Mouse (Mus musculus) c-Kit-positive CD71-positive TER-119-negative erythroid progenitor cells, embryonic 14.5 days (primary cell): ENCODE measurements around the gene Nfx1.

Experiments
- DNase-seq: peaks from one replicate; pipeline ENCODE4 v3.0.0-alpha.2; 2013; ENCODE audit warnings: low read depth

Gene Nfx1

DNA sequence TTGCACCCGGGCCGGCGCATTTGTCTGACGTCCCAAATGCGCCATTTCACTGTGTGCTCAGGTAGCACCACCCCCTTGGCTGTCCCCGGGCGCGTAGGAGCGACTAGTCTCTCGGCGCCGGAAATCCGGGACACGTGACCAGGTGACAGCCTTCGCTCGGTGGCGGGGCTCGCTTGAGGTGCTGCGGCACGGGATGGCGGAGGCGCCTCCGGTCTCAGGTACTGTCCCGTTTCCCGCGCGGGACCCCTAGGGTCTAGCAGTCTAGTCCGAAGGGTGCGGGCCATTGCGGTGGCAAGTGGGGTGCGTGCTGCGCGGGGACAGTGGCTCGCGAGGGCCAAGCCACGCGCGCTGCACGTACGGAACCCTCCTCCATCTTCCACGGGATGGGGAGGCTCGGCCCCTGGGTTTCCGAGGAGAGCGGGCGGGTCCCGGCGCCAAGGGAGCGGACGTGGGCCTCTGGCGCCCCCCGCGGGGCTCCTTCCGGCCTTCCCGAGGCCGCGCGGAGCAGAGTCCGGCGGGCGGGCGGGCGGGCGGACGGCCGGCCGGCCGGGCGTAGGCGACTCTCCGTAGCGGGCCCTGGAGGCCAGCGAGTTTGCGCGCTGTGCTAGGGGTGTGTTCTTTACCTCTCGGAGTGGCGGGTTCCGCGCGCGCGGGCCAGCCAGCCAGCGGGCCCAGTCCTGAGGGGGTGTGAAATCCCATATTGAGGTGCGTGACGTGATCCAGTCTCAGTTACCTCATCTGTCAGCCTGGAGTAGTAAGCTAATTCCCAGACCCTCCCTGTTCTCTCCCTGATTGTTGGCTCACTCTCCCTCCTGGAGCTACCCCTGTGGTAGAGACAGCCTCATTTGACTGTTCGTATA lies at the start of gene Nfx1:
Gene Nfx1 (plus strand): TSS at position 65 of the 860 bp plus-strand sequence.
- DNase-seq: peak; percentile 96

DNA sequence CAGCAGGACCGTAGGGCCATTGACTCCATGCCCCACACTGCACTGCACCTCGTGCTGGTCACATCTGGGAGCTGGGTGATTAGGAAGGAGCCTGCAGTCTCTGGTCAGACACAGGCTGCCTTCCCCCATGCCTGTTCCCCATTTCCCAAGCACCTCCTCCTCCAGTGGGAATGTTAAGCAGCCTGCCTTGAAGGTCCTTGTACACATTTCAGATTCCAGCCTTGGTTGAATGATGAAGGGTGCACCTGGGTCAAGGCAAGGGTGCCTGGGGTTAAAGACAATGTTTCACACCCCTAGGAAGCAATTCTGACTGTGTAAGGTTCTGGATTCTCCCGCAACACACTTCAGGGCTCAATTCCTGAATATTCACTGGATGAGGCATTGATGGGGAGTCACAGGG lies 49.4 kb upstream of the Nfx1 start:
- no peak for DNase-seq

DNA sequence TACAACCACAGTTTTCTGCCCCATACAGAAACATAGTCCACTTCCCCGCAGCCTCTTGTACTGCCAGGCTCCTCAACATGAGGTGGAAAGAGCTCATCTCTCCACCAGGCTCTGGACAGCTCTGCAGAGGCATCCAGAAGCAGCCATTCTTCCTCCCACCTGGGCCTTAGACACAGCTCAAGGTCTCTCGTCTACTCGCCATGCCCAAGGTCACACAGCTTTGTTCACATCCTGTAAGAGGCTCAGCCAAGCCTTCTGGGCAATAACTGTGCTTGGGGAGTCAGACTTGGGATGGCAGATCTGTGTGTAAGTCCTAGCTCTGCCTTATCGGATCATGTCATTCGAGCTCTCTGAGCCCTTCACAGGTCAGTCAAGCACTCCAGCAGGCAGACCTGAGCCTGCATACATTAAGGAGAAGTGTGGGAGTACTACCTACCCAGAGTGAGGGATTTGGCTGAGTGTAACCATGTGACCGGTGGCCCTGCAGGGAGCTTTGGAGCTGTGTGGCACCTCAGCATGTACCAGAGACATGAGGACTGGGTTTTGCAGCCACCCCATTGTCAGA lies 47.5 kb upstream of the Nfx1 start:
- DNase-seq: no peak

DNA sequence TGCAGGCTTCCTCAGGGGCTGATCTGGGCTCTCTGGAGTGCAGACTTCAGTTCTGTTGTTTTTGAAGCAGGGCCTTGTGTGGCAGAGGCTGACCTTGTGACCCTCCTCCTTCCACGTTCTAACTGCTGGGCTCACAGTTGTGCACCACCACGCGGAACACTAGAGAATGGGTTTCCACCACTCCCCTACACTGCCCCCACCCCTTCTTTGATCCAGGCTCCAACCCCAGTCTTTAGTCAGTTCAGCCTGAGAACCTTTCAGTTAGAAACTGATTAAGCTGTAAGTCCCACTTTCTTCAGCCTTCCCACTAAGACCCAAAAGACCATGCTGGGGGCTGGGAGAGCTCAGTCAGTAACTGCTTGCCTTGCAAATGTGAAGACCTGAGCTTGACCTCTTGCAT lies 45.1 kb upstream of the Nfx1 start:
- DNase-seq: no peak

DNA sequence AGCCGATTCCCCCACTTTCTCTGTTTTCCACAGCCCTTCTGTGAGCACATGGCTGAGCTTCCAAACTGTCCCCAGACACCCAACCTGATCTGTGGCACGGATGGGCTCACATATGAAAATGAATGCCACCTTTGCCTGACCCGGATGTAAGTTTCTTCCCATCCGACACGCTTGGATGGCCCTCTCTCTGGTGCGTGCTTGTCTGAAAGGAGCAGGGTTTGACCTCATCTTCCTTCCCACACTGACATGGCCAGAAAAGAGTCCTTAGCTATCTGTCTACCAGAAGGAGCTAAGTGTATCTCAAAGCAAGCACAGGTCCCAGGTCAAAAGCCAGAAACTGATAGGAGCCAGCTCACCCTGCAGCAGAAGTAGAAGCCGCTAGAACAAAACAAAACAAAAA lies 41.7 kb upstream of the Nfx1 start:
- no peak for DNase-seq

DNA sequence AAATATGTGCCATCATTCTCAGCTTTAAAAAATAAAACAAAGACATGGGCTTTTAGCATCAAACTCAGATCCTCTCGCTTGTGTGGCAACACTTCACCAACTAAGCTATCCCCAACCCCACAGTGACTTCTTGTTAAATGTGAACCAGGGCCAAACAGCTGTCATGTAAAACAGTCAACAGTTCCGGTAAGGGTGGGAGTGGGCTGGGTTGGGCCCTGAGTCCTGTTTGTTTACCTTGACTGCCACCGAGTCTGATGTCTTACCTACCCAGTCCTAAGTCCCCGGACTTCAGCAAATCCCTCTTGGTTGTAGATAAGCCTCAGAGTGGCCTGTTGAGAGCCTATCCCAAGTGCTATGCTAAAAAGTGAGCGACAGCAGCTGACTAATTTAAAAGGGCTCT lies 37.0 kb upstream of the Nfx1 start:
- DNase-seq: no peak

DNA sequence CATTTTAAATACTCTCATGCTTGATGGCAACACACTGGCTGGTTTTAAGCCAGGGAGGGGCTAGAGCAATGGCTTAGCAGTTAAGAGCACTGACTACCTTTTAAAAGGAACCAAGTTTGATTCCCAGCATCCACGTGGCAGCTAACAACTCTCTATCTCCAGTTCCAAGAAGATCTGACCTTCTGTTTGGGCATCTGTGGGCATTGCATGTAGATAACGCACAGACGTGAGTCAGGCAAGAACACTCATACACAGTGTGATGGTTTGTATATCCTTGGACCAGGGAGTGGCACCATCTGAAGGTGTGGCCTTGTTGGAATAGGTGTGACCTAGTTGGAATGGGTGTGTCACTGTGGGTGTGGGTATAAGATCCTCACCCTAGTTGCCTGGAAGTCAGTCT lies 36.3 kb upstream of the Nfx1 start:
- peak; percentile 40 for DNase-seq

DNA sequence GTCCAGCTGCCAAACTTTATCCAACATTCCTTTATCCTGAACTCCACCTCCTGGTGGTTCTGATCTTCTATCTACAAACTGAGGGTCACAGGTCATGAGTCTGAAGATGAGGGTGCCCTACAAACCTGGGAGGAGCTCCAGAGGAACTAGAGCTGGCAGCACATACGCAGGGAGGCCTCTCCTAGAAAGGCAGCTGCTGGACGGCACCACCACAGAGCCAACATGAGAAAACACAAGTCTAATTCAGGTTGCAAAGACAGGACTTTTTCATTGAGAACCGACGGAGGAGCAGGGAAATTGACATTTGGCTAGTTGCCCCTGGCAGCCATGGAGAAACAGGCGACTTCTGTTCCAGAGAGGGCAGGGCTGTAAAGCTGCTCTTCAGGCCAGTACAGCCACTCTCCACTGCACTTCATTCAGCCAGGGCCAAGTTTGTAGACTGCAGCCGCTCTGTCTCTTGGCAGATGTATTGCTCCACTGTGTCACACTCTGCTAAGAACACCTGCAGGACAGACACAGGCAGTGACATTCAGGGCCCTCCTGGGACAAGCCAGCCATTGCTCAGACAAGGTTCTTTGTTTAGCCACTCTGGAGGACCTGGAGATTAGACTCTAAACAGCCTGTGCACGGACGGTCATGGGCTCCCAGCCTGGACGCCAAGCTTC lies 34.4 kb upstream of the Nfx1 start:
- DNase-seq: no peak

DNA sequence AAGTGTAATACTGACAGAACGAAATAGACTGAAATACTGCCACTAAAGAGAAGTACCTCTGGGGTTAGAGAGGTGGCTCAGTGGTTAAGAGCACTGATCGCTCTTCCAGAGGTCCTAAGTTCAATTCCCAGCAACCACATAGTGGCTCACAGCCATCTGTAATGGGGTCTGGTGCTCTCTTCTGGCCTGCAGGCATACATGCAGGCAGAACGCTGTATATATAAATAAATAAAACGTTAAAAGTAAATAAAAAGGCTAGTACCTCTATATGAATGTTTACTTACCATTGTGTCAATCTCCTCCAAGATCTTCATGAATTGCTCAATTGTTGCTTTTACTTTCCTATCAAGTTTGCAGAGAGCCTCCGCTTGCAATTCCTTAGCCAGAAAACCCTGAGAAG lies 31.9 kb upstream of the Nfx1 start:
- no peak for DNase-seq

DNA sequence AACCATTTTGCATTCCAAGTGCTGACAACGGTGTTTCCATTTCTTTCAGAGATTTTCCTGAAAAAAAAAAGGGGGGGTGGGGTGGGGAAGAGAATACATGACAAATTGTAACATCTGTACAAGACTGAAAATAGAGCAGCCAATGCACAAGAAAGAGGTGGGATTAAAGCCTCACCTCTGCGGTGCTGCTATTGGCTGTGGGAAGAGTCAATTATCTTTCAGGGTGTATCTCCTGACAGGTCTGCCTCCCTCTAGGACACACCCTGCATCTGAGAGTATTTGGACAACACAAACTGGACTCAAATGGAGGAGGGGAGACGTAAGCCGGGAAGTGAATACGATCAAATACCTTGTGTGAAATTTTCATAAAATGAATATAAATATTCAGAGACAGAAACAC lies 27.1 kb upstream of the Nfx1 start:
- DNase-seq: peak; percentile 46

DNA sequence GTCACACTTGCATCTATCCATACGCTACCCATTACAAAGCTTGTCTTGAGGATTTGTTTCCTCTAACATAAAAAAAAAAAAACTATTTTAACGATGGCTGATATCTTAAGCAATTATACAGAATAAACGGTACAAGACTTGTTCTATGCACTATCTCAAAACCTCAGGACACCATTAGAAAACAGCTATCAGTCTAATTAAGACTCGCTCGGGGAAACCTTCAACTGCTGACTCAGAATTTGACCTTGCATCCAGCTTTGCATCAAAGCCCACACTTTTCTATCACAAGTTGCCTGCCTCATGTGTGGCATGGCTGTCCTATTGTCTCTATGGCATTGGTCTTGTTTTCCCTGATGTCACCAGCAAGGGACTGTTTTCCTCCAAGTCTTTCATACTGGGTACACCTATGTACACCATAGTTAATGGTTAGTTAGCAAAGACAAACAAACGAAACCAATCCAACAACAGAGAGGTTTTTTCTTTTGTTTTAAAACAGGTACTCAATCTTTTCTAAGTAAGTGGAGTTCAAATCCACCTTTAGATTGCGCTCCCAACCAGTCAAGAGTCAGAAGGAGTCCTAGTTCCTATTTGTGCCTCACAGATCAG lies 24.1 kb upstream of the Nfx1 start:
- DNase-seq: peak; percentile 44

DNA sequence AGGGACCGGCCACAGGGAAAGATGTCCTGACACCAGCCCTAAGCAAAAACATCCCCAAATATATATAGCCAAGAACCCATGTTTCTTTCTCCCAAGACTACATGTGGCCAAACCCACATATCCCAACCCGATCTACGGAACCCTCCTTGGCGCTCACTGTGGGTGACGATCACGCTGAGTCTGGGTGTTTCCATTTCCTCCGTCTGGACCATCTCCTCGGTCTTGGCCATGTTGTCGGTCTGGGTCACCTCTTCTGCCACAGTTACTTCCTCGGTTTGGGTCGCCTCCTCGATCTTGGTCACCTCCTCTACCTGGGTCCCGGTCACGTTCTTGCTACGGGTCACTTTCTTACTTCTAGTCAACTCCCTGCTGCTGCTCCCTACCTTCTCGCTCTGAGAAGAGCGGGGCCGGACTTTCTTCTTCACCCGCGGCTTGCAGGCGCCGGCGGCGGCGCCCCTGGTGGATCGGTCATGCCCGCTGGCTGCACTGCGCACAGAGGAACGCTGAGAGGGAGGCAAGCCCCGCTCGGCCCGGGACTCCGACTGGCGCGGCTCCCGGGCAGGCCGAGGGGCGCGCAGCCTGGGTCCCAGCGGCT lies 23.0 kb upstream of the Nfx1 start:
- no peak for DNase-seq

DNA sequence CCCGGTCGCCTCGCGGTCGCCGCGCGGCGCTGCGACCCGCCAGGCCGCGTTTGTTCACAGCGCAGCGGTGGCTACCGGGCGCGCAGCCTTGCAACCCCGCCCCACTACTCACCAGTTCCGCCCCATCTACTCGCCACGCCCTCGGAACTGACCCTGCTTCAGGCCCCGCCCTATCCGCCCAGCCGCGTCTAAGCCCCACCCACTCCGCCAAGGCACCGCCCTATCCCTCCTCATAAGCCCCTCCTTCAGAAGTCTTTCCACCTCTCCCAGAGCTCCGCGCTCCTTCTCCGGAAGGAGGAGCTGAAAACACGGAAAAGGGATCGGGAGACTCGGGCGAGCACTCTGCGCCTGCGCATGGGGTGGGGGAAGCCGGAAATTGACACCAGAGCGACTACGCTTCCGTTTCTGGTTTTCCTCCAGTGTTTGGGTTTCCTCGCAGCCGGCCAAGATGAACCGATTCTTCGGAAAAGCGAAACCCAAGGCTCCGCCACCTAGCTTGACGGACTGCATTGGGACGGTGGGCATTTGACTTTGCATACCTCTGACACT lies 22.5 kb upstream of the Nfx1 start, which contains the start of the genes Bag1 and Chmp5:
Gene Bag1 (minus strand): TSS at position 135 of the 549 bp plus-strand sequence.
Gene Chmp5 (plus strand): TSS at position 248 of the 549 bp plus-strand sequence.
- peak; percentile 97 for DNase-seq

DNA sequence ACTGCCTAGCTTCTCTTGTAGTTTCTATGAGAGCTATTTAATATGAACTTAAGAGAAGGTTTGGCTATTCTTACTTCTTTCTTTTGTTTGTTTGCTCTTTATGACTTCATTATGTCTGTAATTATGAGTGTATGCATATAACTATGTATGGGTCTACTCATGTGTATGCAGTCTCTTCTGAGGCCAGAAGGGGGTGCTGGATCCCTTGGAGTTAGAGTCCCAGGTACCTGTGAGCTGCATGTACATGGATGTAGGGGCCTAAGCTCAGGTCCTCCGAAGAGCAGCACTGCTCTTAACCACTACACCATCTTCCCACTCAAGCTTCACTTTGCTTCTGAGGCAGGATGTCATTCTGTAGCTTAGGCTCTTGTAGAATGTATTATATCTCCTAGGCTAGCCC lies 17.2 kb upstream of the Nfx1 start:
- DNase-seq: peak; percentile 60

DNA sequence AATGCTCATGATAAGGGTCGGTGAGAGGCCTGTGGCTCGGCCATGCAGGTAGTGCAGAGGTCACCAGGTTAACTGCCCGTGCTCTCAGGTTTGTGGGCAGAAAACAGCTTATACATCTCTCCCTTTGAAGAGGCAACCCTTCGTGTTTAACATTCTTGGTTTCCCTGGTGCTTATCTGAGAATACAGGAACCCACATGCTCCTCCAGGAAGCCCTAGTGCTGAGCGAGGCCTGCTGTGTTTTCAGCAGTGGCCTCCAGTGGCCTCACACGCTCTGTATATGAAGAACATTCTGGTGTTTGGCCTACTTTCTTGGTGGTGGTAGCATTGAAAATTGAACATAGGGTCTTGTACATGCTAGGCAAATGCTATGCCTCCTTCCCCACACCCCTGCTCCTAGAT lies 14.8 kb upstream of the Nfx1 start:
- DNase-seq: no peak

DNA sequence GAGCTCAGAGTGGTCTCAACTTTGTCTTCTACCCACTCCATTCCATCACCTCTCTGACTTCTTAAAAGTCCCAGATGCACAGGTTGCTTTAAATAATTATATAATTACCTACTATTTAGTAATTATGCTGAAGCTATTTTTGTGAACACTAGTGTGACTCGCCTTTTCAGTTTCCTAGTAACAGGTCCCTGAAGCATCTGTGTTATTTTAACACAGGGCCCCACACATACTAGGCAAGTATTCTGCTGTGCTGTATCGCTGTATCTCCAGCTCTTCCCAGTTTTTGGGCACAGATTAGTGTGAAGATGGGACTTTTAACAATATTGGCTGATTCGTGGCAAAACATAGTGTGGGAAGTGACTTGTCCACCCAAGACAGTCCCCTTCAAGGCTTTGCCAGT lies 7.2 kb upstream of the Nfx1 start:
- no peak for DNase-seq

DNA sequence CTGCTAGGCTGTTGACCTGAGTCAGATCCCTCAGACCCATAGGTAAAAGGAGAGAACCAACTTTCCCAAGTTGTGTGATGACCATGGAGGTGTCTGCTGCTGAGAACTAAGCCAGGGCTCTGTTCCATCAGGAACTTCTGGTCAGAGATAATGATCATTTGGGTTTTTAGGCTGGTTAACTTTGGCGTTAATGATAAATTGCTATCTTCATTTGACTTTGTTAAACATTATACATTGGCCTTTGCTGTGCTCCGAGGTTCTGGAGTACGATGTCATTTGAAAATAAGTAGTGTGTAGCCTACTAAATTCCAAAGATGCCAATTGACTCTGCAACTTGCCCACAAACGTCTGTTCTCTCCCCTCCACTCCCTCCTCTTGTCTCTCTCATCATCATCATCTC lies 1.5 kb upstream of the Nfx1 start:
- no peak for DNase-seq

DNA sequence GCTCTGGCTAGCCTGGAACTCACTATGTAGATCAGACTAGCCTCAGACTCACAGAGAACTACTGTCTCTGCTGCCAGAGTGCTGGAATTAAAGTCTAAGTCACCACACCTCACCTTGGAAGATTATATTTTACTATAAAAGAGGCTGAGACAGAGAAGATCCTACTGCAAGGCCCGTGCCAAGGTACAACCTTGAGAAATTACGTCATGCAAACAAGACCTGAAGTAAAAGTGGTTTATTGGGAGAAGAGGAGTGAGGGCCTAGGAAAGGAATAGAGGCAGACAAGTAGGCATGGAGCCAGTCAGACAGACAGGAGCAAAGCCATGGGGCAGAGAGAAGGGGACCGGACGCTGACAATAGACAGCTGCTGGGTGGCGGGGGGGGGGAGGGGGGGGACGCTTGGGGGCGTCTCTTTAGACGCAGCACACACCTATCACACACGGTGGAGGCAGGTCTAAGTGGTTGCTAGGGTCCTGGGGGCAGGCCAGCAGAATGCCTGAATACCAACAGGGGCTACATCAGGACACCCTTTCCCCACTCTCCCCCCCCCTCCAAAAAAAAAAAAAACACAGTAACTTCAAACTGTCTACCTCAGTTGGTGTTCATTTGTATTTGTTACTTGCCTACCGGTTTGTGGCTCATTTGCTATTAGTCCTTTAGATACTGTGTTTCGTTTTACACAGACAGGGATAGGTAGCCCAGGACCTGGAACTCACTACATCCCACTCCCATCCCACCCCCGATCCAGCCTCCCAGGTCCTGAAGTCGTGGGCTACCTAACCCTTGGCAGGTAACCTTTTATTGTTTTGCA lies 720 bp upstream of the Nfx1 start:
- DNase-seq: no peak

DNA sequence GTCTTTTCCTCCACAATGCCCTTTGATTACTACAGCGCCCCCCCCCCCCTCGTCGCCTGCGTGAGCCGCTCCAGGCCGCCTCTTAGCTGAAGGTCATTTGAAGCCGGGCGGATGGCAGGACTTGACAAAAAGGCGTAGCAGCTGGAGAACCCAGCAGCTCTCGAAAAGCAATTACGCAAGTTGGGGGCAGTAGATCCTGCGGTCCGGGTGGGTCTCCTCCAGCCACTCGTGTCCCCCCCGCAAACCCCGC lies 189 bp upstream of the Nfx1 start:
- no peak for DNase-seq

DNA sequence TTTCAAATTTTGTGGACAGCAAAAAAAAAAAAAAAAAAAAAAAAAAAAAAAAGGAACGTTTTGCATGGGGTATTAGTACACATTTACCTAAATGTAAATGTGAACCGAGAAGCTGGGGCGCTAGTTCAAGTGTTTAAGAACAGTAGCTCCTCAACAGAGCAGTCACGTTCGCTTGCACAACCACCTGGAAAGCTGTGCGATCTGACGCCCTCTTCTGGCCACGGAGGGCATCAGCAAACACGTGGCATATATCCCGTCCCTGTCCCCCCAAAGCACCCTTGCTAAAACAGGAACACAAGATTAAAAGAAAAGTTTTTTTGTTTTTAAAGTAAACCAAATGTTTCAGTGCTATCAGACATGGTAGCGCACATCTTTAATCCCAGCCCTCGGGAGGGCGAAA lies 1.0 kb downstream of the Nfx1 start:
- peak; percentile 64 for DNase-seq

DNA sequence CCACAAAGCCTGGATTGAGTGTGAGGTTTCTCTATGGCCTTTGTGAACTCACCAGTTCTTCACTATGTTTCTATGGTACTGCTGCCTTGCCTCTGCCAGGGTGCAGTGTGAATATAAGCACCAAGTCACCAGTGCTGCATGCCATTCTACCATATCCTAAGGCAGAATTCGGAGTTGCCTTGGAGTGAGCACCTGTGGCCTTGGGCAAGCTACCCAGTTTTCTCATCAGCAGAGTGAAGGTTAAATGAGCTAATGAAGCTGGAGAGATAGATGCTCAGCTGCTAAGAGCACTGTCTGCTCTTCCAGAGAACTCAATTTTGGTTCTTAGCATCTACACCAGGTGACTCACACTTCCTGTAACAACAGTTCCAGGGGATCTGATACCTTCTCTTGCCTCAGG lies 3.3 kb downstream of the Nfx1 start:
- no peak for DNase-seq

DNA sequence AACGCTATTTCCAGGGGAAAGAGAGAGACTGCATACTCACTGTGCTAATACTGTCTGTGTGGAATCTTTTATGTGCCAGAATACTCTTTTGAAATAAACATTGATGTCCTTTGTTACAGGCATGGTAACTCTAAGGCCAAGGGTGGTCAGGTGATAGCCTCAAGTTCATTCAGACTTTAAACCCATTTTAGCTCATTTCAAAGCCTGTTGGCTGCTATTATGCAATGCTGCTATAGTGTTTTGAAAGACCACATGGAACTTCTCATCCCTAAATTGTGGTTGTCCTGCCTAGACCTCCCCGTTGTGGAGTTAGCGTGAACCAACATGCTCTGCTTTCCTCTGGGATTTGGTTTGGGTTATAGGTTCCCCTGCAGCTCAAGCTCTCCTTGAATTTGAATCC lies 5.0 kb downstream of the Nfx1 start:
- DNase-seq: no peak
